Mouse (Mus musculus) liver, embryonic 14.5 days (tissue): ENCODE measurements around the gene Ankrd52.
"Not testable (repeated sequence)": the region's sequence is repeated elsewhere in the genome, so short reads cannot be mapped to it uniquely, and the experiment has no call there.

Experiments used
- CTCF ChIP-seq: IDR thresholded peaks from 2 replicates; pipeline ENCODE4 v1.5.1; 2016; ENCODE audit warnings: antibody characterized with exemption, low read depth, control low read depth
- EP300 ChIP-seq: IDR thresholded peaks from 2 replicates; pipeline ENCODE4 v1.6.1; 2016; ENCODE audit warnings: antibody characterized with exemption, low read depth

GRCm38 (mm10) chr10:128332358-128333249 lies 44.3 kb upstream of the Ankrd52 start:
- TF ChIP-seq EP300, CTCF: not testable (repeated sequence)
